In the genomic region with DNA sequence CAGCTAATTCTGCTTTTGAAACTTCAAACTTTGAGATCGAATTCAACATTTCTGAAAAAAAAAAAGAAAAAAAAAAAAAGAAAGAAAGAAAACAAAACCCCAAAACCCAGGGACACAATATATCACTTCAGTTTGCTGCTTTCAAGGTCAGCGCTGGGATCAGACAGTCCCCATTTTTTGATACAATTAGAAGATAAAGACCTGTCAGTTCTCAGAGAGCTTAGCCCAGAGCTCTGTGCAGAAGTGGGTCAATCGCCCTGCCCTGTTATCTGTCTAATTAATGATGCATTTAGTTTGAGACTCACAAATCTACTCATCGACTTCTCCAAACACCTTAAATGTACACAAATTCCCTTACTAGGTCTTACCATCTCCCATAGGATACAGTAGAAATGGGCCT, we compare ENCODE assay signal across 23 mouse cellular contexts.
DNase-seq lines count a peak whose midpoint lies in the region; ATAC-seq and TF ChIP-seq lines count a peak whose summit lies in the region.
"Had no signal": no experiment of that assay in that cellular context is flagged by ENCODE, and none has a peak within 500 bp of the region (broad histone marks: within the 10 kb centered on the region; RNA-seq: fewer than 3 reads in every experiment).

No protein-coding gene starts in this region.

- no peak overlapping the region for H3K4me2 ChIP-seq in forebrain, embryonic 11.5 days (ENCODE audit: low read depth, low read length, severe bottlenecking)
- H3K4me2 ChIP-seq in forebrain, postnatal 0 days (ENCODE audit: low read depth) = no peak overlapping the region
- no peak overlapping the region for H3K4me2 ChIP-seq in lung, postnatal 0 days (replicated peaks; ENCODE audit: low read depth, low read length)
- no peak overlapping the region for H3K4me2 ChIP-seq in liver, postnatal 0 days (ENCODE audit: low read depth, low read length)
- H3K4me2 ChIP-seq: embryonic facial prominence, embryonic 15.5 days; heart, embryonic 15.5 days; liver, embryonic 15.5 days had no signal

- TF ChIP-seq CTCF in forebrain, postnatal 0 days (IDR thresholded peaks at IDR 0.05; ENCODE audit: low read depth) = no peak
- no peak for TF ChIP-seq CTCF in lung, postnatal 0 days (IDR thresholded peaks at IDR 0.05)
- TF ChIP-seq CTCF in liver, postnatal 0 days (IDR thresholded peaks at IDR 0.05; ENCODE audit: low read depth) = no peak

- H3K27me3 ChIP-seq in forebrain, embryonic 11.5 days (ENCODE audit: control insufficient read depth, insufficient read depth, low read length) = no peaks in the 10 kb centered on the region
- H3K27me3 ChIP-seq in forebrain, postnatal 0 days (ENCODE audit: insufficient read depth, low read length) = no peaks in the 10 kb centered on the region
- no peaks in the 10 kb centered on the region for H3K27me3 ChIP-seq in lung, postnatal 0 days (replicated peaks; ENCODE audit: insufficient read depth, low read length)
- no peaks in the 10 kb centered on the region for H3K27me3 ChIP-seq in liver, postnatal 0 days (ENCODE audit: insufficient read depth, low read length)
- H3K27me3 ChIP-seq: embryonic facial prominence, embryonic 15.5 days; heart, embryonic 15.5 days; liver, embryonic 15.5 days; megakaryocyte, embryonic 14.5 days had no signal

- no peaks in the 10 kb centered on the region for H3K36me3 ChIP-seq in forebrain, embryonic 11.5 days (ENCODE audit: control insufficient read depth, insufficient read depth, low read length)
- 0 out of 2 replicates have a peak, but pooled peaks cover 1% of the 10 kb centered on the region for H3K36me3 ChIP-seq in forebrain, postnatal 0 days (ENCODE audit: insufficient read depth)
- no peaks in the 10 kb centered on the region for H3K36me3 ChIP-seq in lung, postnatal 0 days (ENCODE audit: insufficient read depth, low read length)
- H3K36me3 ChIP-seq in liver, postnatal 0 days (replicated peaks; ENCODE audit: insufficient read depth, low read length) = no peaks in the 10 kb centered on the region
- H3K36me3 ChIP-seq: embryonic facial prominence, embryonic 15.5 days; liver, embryonic 15.5 days had no signal

- H3K4me1 ChIP-seq in forebrain, embryonic 11.5 days (replicated peaks; ENCODE audit: control insufficient read depth, insufficient read depth, low read length) = peaks cover 9% of the 10 kb centered on the region; the same call in 1 of the 2 replicates
- peaks cover 20% of the 10 kb centered on the region; the same call in 1 of the 2 replicates for H3K4me1 ChIP-seq in forebrain, postnatal 0 days (ENCODE audit: insufficient read depth)
- peaks cover 4% of the 10 kb centered on the region; the same call in 1 of the 2 replicates for H3K4me1 ChIP-seq in lung, postnatal 0 days (ENCODE audit: insufficient read depth, low read depth, low read length)
- H3K4me1 ChIP-seq in liver, postnatal 0 days (ENCODE audit: insufficient read depth) = no peaks in the 10 kb centered on the region
- H3K4me1 ChIP-seq: liver, embryonic 15.5 days had no signal

- DNase-seq in forebrain, embryonic 11.5 days (ENCODE audit: low spot score) = no peak
- no peak for DNase-seq in forebrain, postnatal 0 days
- no peak for DNase-seq in lung, postnatal 0 days (ENCODE audit: low spot score)
- DNase-seq in lung, postnatal 14 days = no peak
- DNase-seq in testis, postnatal 14 days (ENCODE audit: low spot score) = peak; percentile 20
- DNase-seq in testis, postnatal 10 days (ENCODE audit: low spot score) = no peak
- no peak for DNase-seq in liver, postnatal 0 days
- no peak for DNase-seq in left cerebral cortex, adult 11 months (ENCODE audit: low spot score)
- DNase-seq: cerebellum, adult 9-10 months; gastrocnemius, adult 2 months; heart, postnatal 4 days; kidney, adult 2 months; liver; lung, postnatal 10 days; right cerebral cortex, postnatal 14 days; spleen, adult 18-20 months; thymus, postnatal 14 days had no signal

- TF ChIP-seq EP300 in lung, postnatal 0 days (IDR thresholded peaks at IDR 0.05) = no peak
- no peak for TF ChIP-seq EP300 in liver, postnatal 0 days (IDR thresholded peaks at IDR 0.05; ENCODE audit: low read depth)

- WGBS in forebrain, embryonic 11.5 days = 72% methylated on average over 4 of the region's 4 CpGs
- 50% methylated on average over 4 of the region's 4 CpGs for WGBS in forebrain, postnatal 0 days
- whole genome bisulfite sequencing in lung, postnatal 0 days = 57% methylated on average over 4 of the region's 4 CpGs
- WGBS in liver, postnatal 0 days (ENCODE audit: insufficient replicate concordance) = 71% methylated on average over 4 of the region's 4 CpGs

- ATAC-seq in forebrain, embryonic 11.5 days (replicated peaks; ENCODE audit: low FRiP score) = no peak
- no peak for ATAC-seq in forebrain, postnatal 0 days
- ATAC-seq in lung, postnatal 0 days = no peak
- no peak for ATAC-seq in liver, postnatal 0 days

- no peak overlapping the region for H3K4me3 ChIP-seq in forebrain, embryonic 11.5 days (ENCODE audit: low read depth, low read length)
- H3K4me3 ChIP-seq in forebrain, postnatal 0 days (ENCODE audit: low read depth, low read length) = no peak overlapping the region
- no peak overlapping the region for H3K4me3 ChIP-seq in lung, postnatal 0 days (ENCODE audit: low read depth, low read length)
- no peak overlapping the region for H3K4me3 ChIP-seq in liver, postnatal 0 days (ENCODE audit: low read depth, low read length)
- H3K4me3 ChIP-seq: embryonic facial prominence, embryonic 15.5 days; gastrocnemius, adult 2 months; heart, embryonic 15.5 days; limb, embryonic 10.5 days; liver, embryonic 15.5 days; megakaryocyte, embryonic 14.5 days had no signal

- H3K9ac ChIP-seq in forebrain, embryonic 11.5 days (ENCODE audit: low read length) = no peak overlapping the region
- no peak overlapping the region for H3K9ac ChIP-seq in forebrain, postnatal 0 days
- no peak overlapping the region for H3K9ac ChIP-seq in lung, postnatal 0 days (replicated peaks; ENCODE audit: low read depth)
- no peak overlapping the region for H3K9ac ChIP-seq in liver, postnatal 0 days (replicated peaks)
- H3K9ac ChIP-seq: embryonic facial prominence, embryonic 15.5 days; heart, embryonic 15.5 days; liver, embryonic 15.5 days had no signal

- no peaks in the 10 kb centered on the region for H3K9me3 ChIP-seq in forebrain, embryonic 11.5 days (ENCODE audit: control insufficient read depth, low read length)
- H3K9me3 ChIP-seq in forebrain, postnatal 0 days (ENCODE audit: low read length) = no peaks in the 10 kb centered on the region
- no peaks in the 10 kb centered on the region for H3K9me3 ChIP-seq in lung, postnatal 0 days (ENCODE audit: low read length)
- H3K9me3 ChIP-seq in liver, postnatal 0 days (ENCODE audit: low read length) = no peaks in the 10 kb centered on the region
- H3K9me3 ChIP-seq: embryonic facial prominence, embryonic 15.5 days; heart, embryonic 15.5 days; limb, embryonic 10.5 days; liver, embryonic 15.5 days; megakaryocyte, embryonic 14.5 days had no signal

- H3K27ac ChIP-seq in forebrain, embryonic 11.5 days (ENCODE audit: low read depth, low read length) = 0 out of 2 replicates have a peak overlapping the region, but pooled peaks have one; percentile 31
- no peak overlapping the region for H3K27ac ChIP-seq in forebrain, postnatal 0 days (ENCODE audit: low read depth, low read length)
- peak overlapping the region; percentile 4; the same call in 1 of the 2 replicates for H3K27ac ChIP-seq in lung, postnatal 0 days (ENCODE audit: low read length)
- H3K27ac ChIP-seq in liver, postnatal 0 days (ENCODE audit: low read depth) = no peak overlapping the region
- H3K27ac ChIP-seq: gastrocnemius, adult 2 months; kidney, postnatal 0 days; limb, embryonic 10.5 days; liver, embryonic 15.5 days had no signal

Comparison
In these comparisons a context has a peak if more than half of its experiments do, and no peak if none do; other contexts are left out.
1. H3K27ac ChIP-seq: peak in forebrain, embryonic 11.5 days (single experiment) and lung, postnatal 0 days (single experiment); none in forebrain, postnatal 0 days (single experiment) and liver, postnatal 0 days (single experiment).